Mouse (Mus musculus): Measurements from ENCODE around the gene Gm20671. TPM values are rescaled to one million over a fixed set of nuclear protein-coding genes. Genes with fewer than 3 reads are reported as not detected.

The Gm20671 gene
- polyA plus RNA-seq, 1 experiment: not detected

Other genes with a start within 250 kb of the Gm20671 start
- gene Yes1, start 215.9 kb downstream of the Gm20671 start, polyA plus RNA-seq (2012; rRNA removed): 9.9 and 10.7 TPM in 2 replicates
- 71.7 and 78.7 TPM in 2 replicates for gene Pisd, start 41.5 kb downstream of the Gm20671 start, polyA plus RNA-seq (2012; rRNA removed)
- 15.0 and 15.2 TPM in 2 replicates for gene Prr14l, start 27.1 kb upstream of the Gm20671 start, polyA plus RNA-seq (2012; rRNA removed)
- 43.1 and 48.9 TPM in 2 replicates for gene Depdc5, start 36.6 kb upstream of the Gm20671 start, polyA plus RNA-seq (2012; rRNA removed)
- 1,285 and 1,395 TPM in 2 replicates for gene Ywhah, start 191.7 kb upstream of the Gm20671 start, polyA plus RNA-seq (2012; rRNA removed)

All from frontal cortex, adult 2 months (tissue).